Mouse (Mus musculus) splenic B cell, adult 2 months (primary cell): ENCODE data around the gene Gale.
"Not testable (repeated sequence)": the region's sequence is repeated elsewhere in the genome, so short reads cannot be mapped to it uniquely, and the experiment has no call there.

Experiments
- DNase-seq: peaks from one replicate; pipeline ENCODE4 v3.0.0-alpha.2; 2011; ENCODE audit warnings: low read depth, low spot score
- H3K27me3 ChIP-seq: 2 replicates; pipeline ENCODE4 v1.6.1; 2012; ENCODE audit warnings: mild to moderate bottlenecking, low read length, moderate library complexity, mixed read lengths; ENCODE audit not compliant: control insufficient read depth, poor library complexity, insufficient read depth, severe bottlenecking
- H3K36me3 ChIP-seq: 2 replicates; pipeline ENCODE4 v1.6.1; 2012; ENCODE audit warnings: mild to moderate bottlenecking, low read length, moderate library complexity, mixed read lengths; ENCODE audit not compliant: control insufficient read depth, poor library complexity, insufficient read depth, severe bottlenecking

Gene Gale

DNA sequence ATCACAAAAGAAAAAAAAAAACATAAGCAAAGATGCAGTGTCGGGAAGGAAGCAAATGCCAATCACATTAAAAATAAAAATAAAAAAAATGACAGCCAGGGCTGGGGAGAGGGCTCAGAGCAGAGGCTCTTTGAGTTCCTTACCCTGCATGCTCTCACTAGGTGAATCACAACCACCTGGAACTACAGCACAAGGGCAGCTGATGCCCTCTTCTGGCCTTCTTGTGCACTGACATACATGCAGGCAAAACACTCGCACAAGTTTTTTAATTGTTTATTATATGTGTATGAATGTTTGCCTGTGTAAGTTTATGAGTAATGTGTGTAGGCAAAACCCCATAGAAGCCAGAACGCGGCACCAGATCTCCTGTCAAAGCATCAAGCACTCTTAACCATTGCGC is 31.7 kb upstream of the Gale start:
- H3K27me3 ChIP-seq: no peaks in the 10 kb centered on the region
- DNase-seq: peak; percentile 81

GRCm38 (mm10) chr4:135934708-135935500 is 28.6 kb upstream of the Gale start:
- Histone ChIP-seq H3K36me3 (peaks cover 15% of the 10 kb centered on the region), H3K27me3 (no peaks in the 10 kb centered on the region)
- DNase-seq: no peak

More for the DNA sequence above, 31.7 kb upstream of the Gale start:
- H3K36me3 ChIP-seq: peaks cover 8% of the 10 kb centered on the region

GRCm38 (mm10) chr4:135935502-135935901 is 28.0 kb upstream of the Gale start:
- peaks cover 14% of the 10 kb centered on the region for H3K36me3 ChIP-seq
- DNase-seq: no peak
- no peaks in the 10 kb centered on the region for H3K27me3 ChIP-seq

- H3K36me3 ChIP-seq: peaks cover 9% of the 10 kb centered on the region
- no peaks in the 10 kb centered on the region for H3K27me3 ChIP-seq
- no peak for DNase-seq
Observed at GRCm38 (mm10) chr4:135938858-135939257, 24.7 kb upstream of the Gale start.

DNA sequence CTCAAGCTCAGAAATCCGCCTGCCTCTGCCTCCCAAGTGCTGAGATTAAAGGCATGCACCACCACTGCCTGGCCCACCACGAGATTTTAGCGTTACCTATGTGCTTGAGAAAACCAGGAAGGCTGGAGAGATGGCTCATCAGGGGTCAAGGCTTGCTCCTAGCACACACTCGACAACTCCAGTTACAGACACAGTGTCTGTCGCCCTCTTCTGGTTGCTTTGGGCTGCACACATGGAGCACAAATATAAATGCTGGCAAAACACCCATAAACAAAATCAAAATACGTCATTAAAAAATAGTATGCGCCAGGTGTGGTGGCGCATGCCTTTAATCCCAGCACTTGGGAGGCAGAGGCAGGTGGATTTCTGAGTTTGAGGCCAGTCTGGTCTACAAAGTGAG is 22.5 kb upstream of the Gale start:
- not testable (repeated sequence) for H3K27me3 ChIP-seq, H3K36me3 ChIP-seq
- DNase-seq: peak; percentile 63

DNA sequence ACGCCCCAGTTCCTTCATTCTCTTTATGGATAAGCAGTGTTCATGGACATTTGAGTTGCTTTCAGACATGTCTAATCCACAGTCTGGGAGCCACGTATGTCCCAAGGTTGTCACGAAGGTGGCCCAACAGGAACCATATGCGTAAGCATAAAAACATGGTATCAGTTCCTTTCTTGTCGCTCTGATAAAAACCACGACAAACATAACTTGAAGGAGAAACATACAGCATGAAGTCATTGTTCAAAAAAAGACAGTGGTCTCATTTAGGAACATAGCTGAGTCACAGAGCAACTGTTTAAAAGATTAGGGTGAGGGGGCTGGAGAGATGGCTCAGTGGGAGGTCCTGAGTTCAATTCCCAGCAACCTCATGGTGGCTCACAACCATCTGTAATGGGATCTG is 21.3 kb upstream of the Gale start:
- Histone ChIP-seq H3K27me3 (no peaks in the 10 kb centered on the region), H3K36me3 (peaks cover 9% of the 10 kb centered on the region)
- DNase-seq: peak; percentile 66

GRCm38 (mm10) chr4:135943389-135943788 is 20.1 kb upstream of the Gale start:
- Histone ChIP-seq H3K36me3 (peaks cover 6% of the 10 kb centered on the region), H3K27me3 (no peaks in the 10 kb centered on the region)
- no peak for DNase-seq

GRCm38 (mm10) chr4:135945706-135946105 is 17.8 kb upstream of the Gale start:
- no peak for DNase-seq
- no peaks in the 10 kb centered on the region for H3K36me3 ChIP-seq
- no peaks in the 10 kb centered on the region for H3K27me3 ChIP-seq

DNA sequence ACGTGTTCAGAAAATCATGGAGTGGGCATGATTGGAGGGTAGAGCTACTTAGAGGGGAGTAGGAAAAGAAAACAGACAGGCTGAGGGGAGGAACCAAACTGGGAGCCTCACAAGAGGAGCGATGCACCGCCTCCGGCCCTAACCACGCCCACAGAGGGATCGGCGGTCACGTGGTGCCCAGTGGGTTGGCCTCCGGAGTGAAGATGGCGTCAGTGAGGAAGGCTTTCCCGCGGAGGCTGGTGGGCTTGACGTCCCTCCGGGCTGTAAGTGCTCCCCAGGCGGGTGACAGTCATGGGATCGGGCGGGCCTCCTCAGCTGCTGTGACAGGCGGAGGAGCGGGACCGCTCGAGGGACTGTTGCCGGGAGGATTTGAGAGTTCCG is 17.3 kb upstream of the Gale start, which contains the start of gene Hmgcl:
Hmgcl (plus strand) TSS at position 171 of the 381 bp plus-strand sequence.
- no peaks in the 10 kb centered on the region for H3K36me3 ChIP-seq
- peak; percentile 94 for DNase-seq
- no peaks in the 10 kb centered on the region for H3K27me3 ChIP-seq

DNA sequence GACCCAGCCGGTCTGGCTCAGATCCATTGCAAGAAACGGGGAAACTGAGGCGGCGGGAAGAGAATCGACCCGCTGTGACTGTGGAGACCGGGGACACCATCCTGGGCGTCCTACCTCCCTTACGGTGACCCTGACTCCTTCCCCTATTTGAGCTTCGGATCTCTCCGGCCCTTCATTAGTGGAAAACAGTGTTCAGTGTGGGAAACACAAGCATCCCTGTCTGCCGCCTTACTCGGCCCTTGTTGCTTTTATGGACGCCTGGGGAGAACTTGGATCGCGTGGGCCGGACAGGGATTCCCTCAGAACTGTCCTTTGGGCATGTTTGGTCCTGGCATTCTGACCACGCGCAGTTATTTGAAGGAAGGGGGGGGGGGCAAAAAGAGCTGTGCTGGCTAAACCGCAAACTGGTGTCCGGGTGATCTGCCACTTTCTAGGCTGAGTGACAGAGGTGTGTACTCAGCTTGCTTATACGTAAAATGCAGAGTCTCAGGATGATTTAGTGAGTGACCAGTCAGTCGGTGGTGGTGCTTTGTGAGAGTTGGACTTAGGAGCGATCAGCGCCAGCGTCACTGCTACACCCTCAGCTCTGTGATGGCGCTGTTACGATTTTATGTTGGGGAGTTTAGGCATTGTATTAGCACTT is 16.7 kb upstream of the Gale start:
- no peaks in the 10 kb centered on the region for H3K27me3 ChIP-seq
- H3K36me3 ChIP-seq: peaks cover 3% of the 10 kb centered on the region
- peak; percentile 33 for DNase-seq

- peaks cover 6% of the 10 kb centered on the region for H3K36me3 ChIP-seq
- no peaks in the 10 kb centered on the region for H3K27me3 ChIP-seq
- DNase-seq: peak; percentile 47
Observed at GRCm38 (mm10) chr4:135948142-135948541, 15.4 kb upstream of the Gale start.

DNA sequence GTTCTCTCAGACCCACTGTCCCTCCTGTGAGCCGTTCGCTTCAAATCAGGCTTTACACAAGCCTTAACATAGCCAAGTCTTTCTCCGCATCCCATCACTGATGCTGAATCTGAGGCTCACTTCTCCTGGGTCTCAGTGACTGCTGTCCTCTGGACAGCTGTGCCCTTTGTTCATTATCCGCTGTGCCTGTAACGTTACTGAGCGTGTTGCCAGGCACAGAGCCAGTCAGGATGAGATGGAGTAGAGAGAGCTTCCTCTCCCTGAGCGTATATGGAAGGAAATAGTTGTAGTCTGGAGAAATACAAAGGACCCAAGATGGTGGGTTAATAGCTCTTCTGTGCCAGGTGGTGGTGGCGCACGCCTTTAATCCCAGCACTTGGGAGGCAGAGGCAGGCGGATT is 14.1 kb upstream of the Gale start:
- Histone ChIP-seq H3K36me3 (peaks cover 6% of the 10 kb centered on the region), H3K27me3 (no peaks in the 10 kb centered on the region)
- no peak for DNase-seq

GRCm38 (mm10) chr4:135949911-135950310 is 13.6 kb upstream of the Gale start:
- Histone ChIP-seq H3K36me3 (peaks cover 6% of the 10 kb centered on the region), H3K27me3 (no peaks in the 10 kb centered on the region)
- DNase-seq: no peak

DNA sequence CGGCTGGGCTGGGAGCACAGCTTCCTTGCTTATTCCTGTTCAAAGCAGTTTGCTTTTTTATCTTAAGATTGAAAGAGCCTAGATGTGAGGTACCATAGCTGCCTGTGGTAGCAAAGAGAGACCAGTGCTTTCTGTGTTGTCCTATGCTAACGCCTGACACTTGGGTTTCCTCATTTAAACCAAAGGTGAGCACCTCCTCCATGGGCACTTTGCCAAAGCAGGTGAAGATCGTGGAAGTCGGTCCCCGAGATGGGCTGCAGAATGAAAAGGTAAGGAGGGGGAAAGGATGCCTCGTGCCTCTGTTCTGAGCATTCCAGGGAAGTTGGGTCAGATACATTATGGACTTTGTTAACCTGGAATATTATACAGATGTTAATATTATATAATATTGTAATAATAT is 13.2 kb upstream of the Gale start:
- Histone ChIP-seq H3K36me3 (peaks cover 7% of the 10 kb centered on the region), H3K27me3 (no peaks in the 10 kb centered on the region)
- DNase-seq: no peak

GRCm38 (mm10) chr4:135951505-135951904 is 12.0 kb upstream of the Gale start:
- peaks cover 10% of the 10 kb centered on the region for H3K36me3 ChIP-seq
- no peaks in the 10 kb centered on the region for H3K27me3 ChIP-seq
- peak; percentile 48 for DNase-seq
